Mouse (Mus musculus): ENCODE measurements around the gene Usp22. TPM values are rescaled to one million over a fixed set of nuclear protein-coding genes. Genes with fewer than 3 reads are reported as not detected.
A peak's percentile ranks its signal among the peaks of the same experiment; 100 is the strongest.

The Usp22 gene
- total and polyA plus RNA-seq, 2 experiments from 2014 or later, result 405 to 656 TPM

GRCm38 (mm10) chr11:61158141-61158540 is 16.7 kb downstream of the Usp22 start:
- WGBS, result 52% methylated on average over 3 of the region's 3 CpGs
- DNase-seq, result no peak
- Histone ChIP-seq H3K4me3 (ENCODE audit: low read depth, low read length) (no peak overlapping the region), H3K4me1 (ENCODE audit: insufficient read depth) (no peaks in the 10 kb centered on the region), H3K27me3 (ENCODE audit: insufficient read depth, low read length) (no peaks in the 10 kb centered on the region), H3K36me3 (ENCODE audit: insufficient read depth) (peaks cover 98% of the 10 kb centered on the region), H3K27ac (ENCODE audit: low read depth, low read length) (no peak overlapping the region), H3K4me2 (ENCODE audit: low read depth) (no peak overlapping the region), H3K9me3 (ENCODE audit: low read length) (no peaks in the 10 kb centered on the region), H3K9ac (no peak overlapping the region)
- TF ChIP-seq CTCF (IDR thresholded peaks at IDR 0.05; ENCODE audit: low read depth), result no peak
- ATAC-seq, result 0 out of 2 replicates have a peak, but pooled peaks have one; percentile 14

- 90% methylated on average over 2 of the region's 2 CpGs for WGBS
- Histone ChIP-seq H3K9ac (no peak overlapping the region), H3K36me3 (ENCODE audit: insufficient read depth) (peaks cover 94% of the 10 kb centered on the region), H3K4me1 (ENCODE audit: insufficient read depth) (no peaks in the 10 kb centered on the region), H3K9me3 (ENCODE audit: low read length) (no peaks in the 10 kb centered on the region), H3K27me3 (ENCODE audit: insufficient read depth, low read length) (no peaks in the 10 kb centered on the region), H3K27ac (ENCODE audit: low read depth, low read length) (no peak overlapping the region), H3K4me2 (ENCODE audit: low read depth) (no peak overlapping the region), H3K4me3 (ENCODE audit: low read depth, low read length) (no peak overlapping the region)
- DNase-seq (peak; percentile 46), ATAC-seq (peak; percentile 34; the same call in 1 of the 2 replicates)
- TF ChIP-seq CTCF (IDR thresholded peaks at IDR 0.05; ENCODE audit: low read depth), result peak; percentile 45
These were observed 19.1 kb downstream of the Usp22 start for GRCm38 (mm10) chr11:61155727-61156126.

GRCm38 (mm10) chr11:61150233-61151001 is 24.4 kb downstream of the Usp22 start:
- Histone ChIP-seq H3K4me2 (ENCODE audit: low read depth) (no peak overlapping the region), H3K9me3 (ENCODE audit: low read length) (no peaks in the 10 kb centered on the region), H3K27me3 (ENCODE audit: insufficient read depth, low read length) (no peaks in the 10 kb centered on the region), H3K27ac (ENCODE audit: low read depth, low read length) (no peak overlapping the region), H3K36me3 (ENCODE audit: insufficient read depth) (peaks cover 43% of the 10 kb centered on the region), H3K4me1 (ENCODE audit: insufficient read depth) (no peaks in the 10 kb centered on the region), H3K4me3 (ENCODE audit: low read depth, low read length) (no peak overlapping the region), H3K9ac (no peak overlapping the region)
- 66% methylated on average over 6 of the region's 6 CpGs for WGBS
- ATAC-seq (no peak), DNase-seq (no peak)
- no peak for TF ChIP-seq CTCF (IDR thresholded peaks at IDR 0.05; ENCODE audit: low read depth)

- peak; percentile 66 for TF ChIP-seq CTCF (IDR thresholded peaks at IDR 0.05; ENCODE audit: low read depth)
- Histone ChIP-seq H3K9ac (peak overlapping the region; percentile 33), H3K27me3 (ENCODE audit: insufficient read depth, low read length) (no peaks in the 10 kb centered on the region), H3K4me2 (ENCODE audit: low read depth) (peak overlapping the region; percentile 58), H3K9me3 (ENCODE audit: low read length) (no peaks in the 10 kb centered on the region), H3K27ac (ENCODE audit: low read depth, low read length) (no peak overlapping the region), H3K4me1 (ENCODE audit: insufficient read depth) (no peaks in the 10 kb centered on the region), H3K4me3 (ENCODE audit: low read depth, low read length) (peak overlapping the region; percentile 33), H3K36me3 (ENCODE audit: insufficient read depth) (peaks cover 13% of the 10 kb centered on the region)
- peak; percentile 80 for ATAC-seq
- WGBS, result 5% methylated on average over 32 of the region's 32 CpGs
- DNase-seq, result peak; percentile 51
These were observed 27.6 kb downstream of the Usp22 start for GRCm38 (mm10) chr11:61147300-61147683.

GRCm38 (mm10) chr11:61146645-61147299 is 28.1 kb downstream of the Usp22 start:
- H3K27me3 ChIP-seq (ENCODE audit: insufficient read depth, low read length), result no peaks in the 10 kb centered on the region
- DNase-seq, result no peak
- WGBS, result 16% methylated on average over 20 of the region's 20 CpGs
- ATAC-seq, result peak; percentile 21; the same call in 1 of the 2 replicates
- no peak overlapping the region for H3K27ac ChIP-seq (ENCODE audit: low read depth, low read length)
- peak overlapping the region; percentile 33; the same call in 1 of the 2 replicates for H3K9ac ChIP-seq
- H3K4me3 ChIP-seq (ENCODE audit: low read depth, low read length), result peak overlapping the region; percentile 33
- H3K4me1 ChIP-seq (ENCODE audit: insufficient read depth), result no peaks in the 10 kb centered on the region
- TF ChIP-seq CTCF (IDR thresholded peaks at IDR 0.05; ENCODE audit: low read depth), result peak; percentile 45
- peak overlapping the region; percentile 58 for H3K4me2 ChIP-seq (ENCODE audit: low read depth)
- H3K36me3 ChIP-seq (ENCODE audit: insufficient read depth), result peaks cover 8% of the 10 kb centered on the region
- no peaks in the 10 kb centered on the region for H3K9me3 ChIP-seq (ENCODE audit: low read length)

GRCm38 (mm10) chr11:61145551-61145950 is 29.3 kb downstream of the Usp22 start:
- H3K27me3 ChIP-seq (ENCODE audit: insufficient read depth, low read length), result no peaks in the 10 kb centered on the region
- ATAC-seq (no peak), DNase-seq (no peak)
- H3K27ac ChIP-seq (ENCODE audit: low read depth, low read length), result no peak overlapping the region
- no peaks in the 10 kb centered on the region for H3K4me1 ChIP-seq (ENCODE audit: insufficient read depth)
- no peak for TF ChIP-seq CTCF (IDR thresholded peaks at IDR 0.05; ENCODE audit: low read depth)
- H3K9ac ChIP-seq, result no peak overlapping the region
- no peak overlapping the region for H3K4me3 ChIP-seq (ENCODE audit: low read depth, low read length)
- H3K9me3 ChIP-seq (ENCODE audit: low read length), result no peaks in the 10 kb centered on the region
- H3K36me3 ChIP-seq (ENCODE audit: insufficient read depth), result no peaks in the 10 kb centered on the region
- H3K4me2 ChIP-seq (ENCODE audit: low read depth), result no peak overlapping the region
- 61% methylated on average over 8 of the region's 8 CpGs for WGBS

Data from forebrain, postnatal 0 days (tissue).